10 mouse cellular contexts compared by ENCODE assay signal in the genomic region with DNA sequence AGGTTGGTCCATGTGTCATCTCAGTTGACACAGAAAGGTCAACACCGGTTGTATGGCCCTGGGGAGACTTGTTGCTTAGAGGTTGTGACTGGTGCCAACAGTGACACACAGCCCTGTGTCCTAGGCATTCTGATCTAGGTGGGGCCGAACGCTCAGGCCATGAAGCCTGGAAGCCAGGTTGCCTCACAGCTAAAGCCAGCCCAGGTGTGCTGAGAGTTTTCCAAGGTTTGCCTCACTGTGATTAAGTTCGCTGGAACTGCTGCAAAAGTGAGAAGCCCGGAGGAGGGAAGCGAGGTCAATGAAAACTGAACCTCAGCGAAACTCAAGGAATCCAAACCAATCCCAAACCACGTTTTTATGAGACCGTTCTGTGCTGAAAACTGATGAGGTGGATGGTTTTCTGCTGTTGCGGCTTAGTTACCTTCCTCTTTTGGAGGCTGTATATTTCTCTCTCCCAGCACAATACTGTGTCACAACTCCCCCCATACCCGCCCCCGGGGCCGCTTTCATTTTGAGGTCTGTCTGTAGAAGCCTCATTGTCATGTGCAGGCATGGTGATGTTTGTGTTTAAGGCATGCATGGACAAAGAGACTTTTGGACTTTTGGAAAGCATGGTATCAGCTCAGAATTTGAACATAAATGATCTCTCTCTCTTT. TPM values are rescaled to one million over a fixed set of nuclear protein-coding genes. Genes with fewer than 3 reads are reported as not detected.
DNase-seq lines count a peak whose midpoint lies in the region; ATAC-seq and TF ChIP-seq lines count a peak whose summit lies in the region.
"Had no signal": no experiment of that assay in that cellular context is flagged by ENCODE, and none has a peak within 500 bp of the region (broad histone marks: within the 10 kb centered on the region; RNA-seq: fewer than 3 reads in every experiment).

No protein-coding gene starts in this region.

- H3K4me1 ChIP-seq in spleen, adult 2 months (ENCODE audit: control insufficient read depth, insufficient read depth, insufficient read length) = peaks cover 14% of the 10 kb centered on the region; the same call in 1 of the 2 replicates
- no peaks in the 10 kb centered on the region for H3K4me1 ChIP-seq in hindbrain, postnatal 0 days (ENCODE audit: insufficient read depth, low read length)

- no peaks in the 10 kb centered on the region for H3K9me3 ChIP-seq in hindbrain, postnatal 0 days (ENCODE audit: low read length)
- H3K9me3 ChIP-seq: G1E; lung, embryonic 15.5 days had no signal

- H3K79me2 ChIP-seq in macrophage (ENCODE audit: inconsistent target) = no peaks in the 10 kb centered on the region

- peak overlapping the region; percentile 76 for H3K27ac ChIP-seq in spleen, adult 2 months (ENCODE audit: insufficient read depth, low read length)
- H3K27ac ChIP-seq in macrophage = peak overlapping the region; percentile 91
- no peak overlapping the region for H3K27ac ChIP-seq in hindbrain, postnatal 0 days
- H3K27ac ChIP-seq: lung, embryonic 15.5 days had no signal

- TF ChIP-seq POLR2A in spleen, adult 2 months (IDR thresholded peaks at IDR 0.05; ENCODE audit: low read depth, low read length) = no peak

- no peak for TF ChIP-seq CTCF in spleen, adult 2 months (IDR thresholded peaks at IDR 0.05; ENCODE audit: extremely low read depth, insufficient read depth, insufficient read length, insufficient replicate concordance)
- no peak for TF ChIP-seq CTCF in hindbrain, postnatal 0 days (IDR thresholded peaks at IDR 0.05; ENCODE audit: low read depth)

- ATAC-seq in hindbrain, postnatal 0 days = no peak

- 45% methylated on average over 13 of the region's 13 CpGs for WGBS in spleen, adult 2 months
- WGBS in macrophage (ENCODE audit: missing documents) = 26% methylated on average over 13 of the region's 13 CpGs
- 91% methylated on average over 13 of the region's 13 CpGs for WGBS in hindbrain, postnatal 0 days

- H3K36me3 ChIP-seq in spleen, adult 2 months (ENCODE audit: control insufficient read depth, insufficient read depth, low read length) = no peaks in the 10 kb centered on the region
- H3K36me3 ChIP-seq in macrophage (ENCODE audit: inconsistent target) = no peaks in the 10 kb centered on the region
- H3K36me3 ChIP-seq in hindbrain, postnatal 0 days (ENCODE audit: insufficient read depth, low read length) = no peaks in the 10 kb centered on the region
- H3K36me3 ChIP-seq: G1E; lung, embryonic 15.5 days had no signal

- no peaks in the 10 kb centered on the region for H3K27me3 ChIP-seq in spleen, adult 2 months (ENCODE audit: control insufficient read depth, insufficient read depth, low read length)
- no peaks in the 10 kb centered on the region for H3K27me3 ChIP-seq in hindbrain, postnatal 0 days (ENCODE audit: insufficient read depth, low read length)
- H3K27me3 ChIP-seq: lung, embryonic 15.5 days had no signal

- H3K4me2 ChIP-seq in hindbrain, postnatal 0 days (ENCODE audit: low read depth, low read length) = no peak overlapping the region
- H3K4me2 ChIP-seq: lung, embryonic 15.5 days had no signal

- no peak for DNase-seq in spleen, adult 2 months (ENCODE audit: low read depth in 1 of 2, low spot score in 2 of 2)
- DNase-seq in spleen, adult 18-20 months = no peak
- peak; percentile 38 for DNase-seq in gastrocnemius, postnatal 25 days
- DNase-seq in thymus, postnatal 36 days = peak; percentile 45 to 50
- no peak for DNase-seq in hindbrain, postnatal 0 days (ENCODE audit: low spot score)
- no peak for DNase-seq in cerebellum, adult 8-10 months

- no peak overlapping the region for H3K4me3 ChIP-seq in spleen, adult 2 months (ENCODE audit: extremely low read depth, insufficient read depth, insufficient read length)
- no peak overlapping the region for H3K4me3 ChIP-seq in macrophage (ENCODE audit: inconsistent target)
- H3K4me3 ChIP-seq in hindbrain, postnatal 0 days (ENCODE audit: low read length) = no peak overlapping the region
- H3K4me3 ChIP-seq: erythroblast, embryonic 14.5 days; lung, embryonic 15.5 days had no signal

- H3K9ac ChIP-seq in hindbrain, postnatal 0 days (replicated peaks; ENCODE audit: low read length) = no peak overlapping the region
- H3K9ac ChIP-seq: lung, embryonic 15.5 days had no signal

RNA-seq across cellular contexts. Expression of a gene that starts 56.2 kb away (rescaled TPM):
- polyA plus RNA-seq in spleen, adult 2 months (2012; rRNA removed) = 30.1 and 46.9 TPM in 2 replicates
- 10 to 100 TPM; 35.4 to 37.6 TPM for total RNA-seq in gastrocnemius, postnatal 25 days (2021)
- 100 to 1,000 TPM in 25 of 26 experiments, 10 to 100 TPM in 1; 69.7 to 324 (median 222) TPM for total RNA-seq in macrophage (2018; cell fraction: chromatin; rRNA removed)
- 100 to 1,000 TPM; 217 to 702 (median 423) TPM for total RNA-seq in macrophage (2018; cell fraction: cytosol; rRNA removed)
- total RNA-seq in macrophage (2018; cell fraction: nucleus; rRNA removed) = 100 to 1,000 TPM; 328 to 909 (median 702) TPM
- 148 to 286 TPM (median 166 TPM) in 3 replicates for polyA plus RNA-seq in macrophage (2018)
- 341 and 395 TPM in 2 replicates for total RNA-seq in hindbrain, postnatal 0 days (2014; rRNA removed)
- polyA plus RNA-seq in hindbrain, postnatal 0 days (2015; fragmentation: Nextera tagmentation; extraction: Ambion mirVana) = 242 and 270 TPM in 2 replicates
- polyA plus RNA-seq: G1E had no signal

Comparison
In these comparisons a context has a peak if more than half of its experiments do, and no peak if none do; other contexts are left out.
1. DNase-seq: peak in gastrocnemius, postnatal 25 days (single experiment) and thymus, postnatal 36 days (2 of 2); none in spleen, adult 2 months (0 of 2), spleen, adult 18-20 months (0 of 2), hindbrain, postnatal 0 days (single experiment) and cerebellum, adult 8-10 months (single experiment).